Mouse (Mus musculus) limb, embryonic 11.5 days (tissue): ENCODE data around the gene Timm22. TPM values are rescaled to one million over a fixed set of nuclear protein-coding genes. Genes with fewer than 3 reads are reported as not detected.

Experiments
- ATAC-seq: fragments of 200-750 bp; cut with Nextera tagmentation; 2 replicates; pipeline ENCODE4 v1.8.0; 2017; ENCODE audit warnings: low read depth; ENCODE audit not compliant: insufficient number of reproducible peaks, low FRiP score, low TSS enrichment
- DNase-seq: peaks from one replicate; pipeline ENCODE4 v3.0.0-alpha.2; 2015; ENCODE audit warnings: low spot score
- H3K27ac ChIP-seq: fragments of 300-500 bp; sonication (generic); replicated peaks from 2 replicates; pipeline ENCODE4 v1.5.1; 2014; ENCODE audit warnings: low read depth, mild to moderate bottlenecking, low read length
- H3K27me3 ChIP-seq: fragments of 300-500 bp; sonication (generic); 2 replicates; pipeline ENCODE4 v1.6.1; 2014; ENCODE audit warnings: mild to moderate bottlenecking, low read length, mixed read lengths; ENCODE audit not compliant: control insufficient read depth, insufficient read depth
- H3K36me3 ChIP-seq: fragments of 300-500 bp; sonication (generic); 2 replicates; pipeline ENCODE4 v1.6.1; 2014; ENCODE audit warnings: mild to moderate bottlenecking, low read length, moderate library complexity, mixed read lengths; ENCODE audit not compliant: control insufficient read depth, insufficient read depth
- H3K4me1 ChIP-seq: fragments of 300-500 bp; sonication (generic); 2 replicates; pipeline ENCODE4 v1.6.1; 2014; ENCODE audit warnings: low read length, mixed read lengths; ENCODE audit not compliant: control insufficient read depth, insufficient read depth
- H3K4me2 ChIP-seq: fragments of 300-500 bp; sonication (generic); 2 replicates; pipeline ENCODE4 v1.6.1; 2014; ENCODE audit warnings: low read depth, mild to moderate bottlenecking, moderate library complexity; ENCODE audit not compliant: severe bottlenecking
- H3K4me3 ChIP-seq: fragments of 300-500 bp; sonication (generic); 2 replicates; pipeline ENCODE4 v1.5.1; 2014; ENCODE audit warnings: low read depth, low read length
- H3K9ac ChIP-seq: fragments of 300-500 bp; sonication (generic); 2 replicates; pipeline ENCODE4 v1.6.1; 2014; ENCODE audit warnings: mild to moderate bottlenecking, low read length
- H3K9me3 ChIP-seq: fragments of 300-500 bp; sonication (generic); 2 replicates; pipeline ENCODE4 v1.6.1; 2016; ENCODE audit warnings: low read length; ENCODE audit not compliant: control insufficient read depth
- WGBS: fragments of 180-500 bp; shearing (Covaris S2); extraction: QIAGEN DNeasy Blood & Tissue Kit; methylation state at CpG from one replicate; pipeline ENCODE4 v1.1.7; 2014; 5-methylcytosine and 5-hydroxymethylcytosine counted together
- polyA plus RNA-seq: library from polyadenylated mRNA; unstranded; fragments of >200 nt; fragmentation: Nextera tagmentation; extraction: Ambion mirVana; gene quantifications from 2 replicates; pipeline ENCODE4 v1.2.1, GENCODE M21; 2014

The Timm22 gene
- polyA plus RNA-seq, 1 experiment from 2014 or later, result 152 TPM

DNA sequence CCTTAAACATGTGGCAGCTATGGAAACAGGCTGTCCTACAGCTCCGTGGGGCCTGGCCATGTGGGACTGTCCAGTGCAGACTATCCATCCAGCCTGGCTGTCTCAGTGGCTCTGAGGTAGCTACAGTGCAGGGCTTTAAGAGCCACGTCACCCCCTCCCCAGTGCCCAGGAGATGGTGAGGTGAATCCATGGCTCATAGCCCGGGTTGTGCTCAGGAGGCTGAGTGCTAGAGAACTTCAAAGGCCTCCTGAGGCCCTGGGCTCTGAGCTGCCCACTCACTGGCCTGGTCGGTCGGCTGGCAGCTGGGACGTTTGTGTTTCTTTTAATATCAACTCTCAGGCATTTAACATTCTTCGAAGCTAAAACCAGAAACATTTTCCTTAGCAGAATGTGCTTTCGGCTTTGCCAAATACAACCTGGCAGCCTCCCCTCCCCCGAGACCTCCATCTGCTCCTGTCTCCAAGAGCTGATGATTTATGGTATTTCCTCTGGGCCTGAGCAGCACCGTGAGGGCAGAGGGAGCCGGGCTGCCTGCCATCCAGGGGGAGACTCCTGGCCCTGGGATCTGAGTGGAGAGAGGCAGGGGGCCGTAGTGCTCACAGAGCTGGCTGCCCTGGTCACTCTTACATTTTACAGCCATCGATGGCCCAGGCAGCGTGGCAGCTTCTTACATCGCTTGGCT, 42.9 kb downstream of the Timm22 start:
- Histone ChIP-seq H3K9ac (peak overlapping the region; percentile 36; the same call in 1 of the 2 replicates), H3K36me3 (peaks cover 8% of the 10 kb centered on the region), H3K9me3 (no peaks in the 10 kb centered on the region), H3K27ac (peak overlapping the region; percentile 83), H3K4me3 (no peak overlapping the region), H3K27me3 (no peaks in the 10 kb centered on the region), H3K4me1 (peaks cover 54% of the 10 kb centered on the region), H3K4me2 (no peak overlapping the region)
- WGBS, result 13% methylated on average over 15 of the region's 15 CpGs
- DNase-seq, result peak; percentile 71
- peak; percentile 60; the same call in 1 of the 2 replicates for ATAC-seq

DNA sequence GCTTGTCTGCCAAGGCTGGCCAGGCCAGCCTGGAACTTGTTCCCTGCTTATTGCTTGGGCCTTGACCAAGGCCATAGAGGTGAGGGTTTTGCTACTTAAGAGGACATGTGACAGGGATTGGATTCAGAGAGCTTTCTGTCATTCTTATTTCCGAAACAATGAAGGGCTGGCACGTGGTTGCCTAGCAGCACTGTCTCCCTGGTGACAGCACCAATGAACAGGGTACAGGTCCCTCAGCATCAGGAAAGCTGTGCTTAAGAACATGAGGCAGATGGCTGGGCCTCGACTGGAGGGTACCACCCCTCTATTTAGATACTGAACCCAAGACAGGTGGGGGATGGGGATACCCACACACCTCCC, 43.4 kb downstream of the Timm22 start:
- Histone ChIP-seq H3K4me2 (no peak overlapping the region), H3K27me3 (no peaks in the 10 kb centered on the region), H3K27ac (peak overlapping the region; percentile 83), H3K9me3 (no peaks in the 10 kb centered on the region), H3K36me3 (peaks cover 8% of the 10 kb centered on the region), H3K4me3 (no peak overlapping the region), H3K4me1 (peaks cover 51% of the 10 kb centered on the region), H3K9ac (no peak overlapping the region)
- DNase-seq (no peak), ATAC-seq (no peak)
- 36% methylated on average over 3 of the region's 3 CpGs for WGBS

DNA sequence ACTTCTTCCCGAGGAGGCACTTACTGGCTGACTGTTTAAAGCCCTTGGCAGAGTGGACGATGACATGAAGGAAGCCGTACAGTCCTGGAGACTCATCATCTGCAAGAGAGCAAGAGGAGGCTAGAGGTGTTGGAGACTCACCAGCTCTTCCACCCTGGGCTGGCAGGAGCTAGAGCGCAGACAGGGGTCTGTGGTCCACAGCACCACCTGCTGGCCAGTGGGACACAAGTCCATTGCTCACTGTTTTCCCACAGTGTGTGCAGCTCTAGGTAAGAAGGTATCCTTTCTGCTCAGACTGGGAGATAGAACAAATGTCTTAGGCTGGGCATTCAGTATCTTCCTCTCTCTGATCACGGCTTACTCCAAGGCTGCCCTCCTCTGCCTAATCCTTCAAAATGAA, 47.7 kb downstream of the Timm22 start:
- Histone ChIP-seq H3K4me1 (peaks cover 15% of the 10 kb centered on the region), H3K36me3 (peaks cover 12% of the 10 kb centered on the region), H3K4me2 (no peak overlapping the region), H3K9me3 (no peaks in the 10 kb centered on the region), H3K9ac (no peak overlapping the region), H3K4me3 (no peak overlapping the region), H3K27ac (no peak overlapping the region), H3K27me3 (no peaks in the 10 kb centered on the region)
- ATAC-seq, result peak; percentile 31; the same call in 1 of the 2 replicates
- peak; percentile 87 for DNase-seq
- WGBS, result 64% methylated on average over 5 of the region's 5 CpGs

DNA sequence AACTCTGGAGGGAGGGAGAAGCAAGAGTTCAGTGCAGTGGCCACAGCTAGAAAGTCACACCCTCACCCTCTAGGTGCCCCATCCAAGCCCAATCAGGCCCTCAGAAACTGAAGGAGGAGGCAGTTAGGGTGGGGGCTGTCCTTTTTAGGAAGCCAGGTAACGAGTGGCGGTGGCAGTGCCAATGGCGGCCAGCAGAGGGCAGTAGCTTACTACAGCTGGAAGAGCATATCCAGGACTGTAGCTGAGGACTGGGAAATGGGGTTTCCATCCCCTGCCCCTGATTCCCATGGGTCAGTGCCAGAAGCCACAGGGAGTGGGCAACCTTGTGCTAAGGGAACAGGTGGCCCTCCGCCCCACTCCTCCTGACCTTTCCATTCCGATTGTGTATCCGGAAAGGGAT, 49.5 kb downstream of the Timm22 start:
- H3K27ac ChIP-seq, result no peak overlapping the region
- no peaks in the 10 kb centered on the region for H3K9me3 ChIP-seq
- ATAC-seq (0 out of 2 replicates have a peak, but pooled peaks have one; percentile 50), DNase-seq (peak; percentile 95)
- H3K4me3 ChIP-seq, result no peak overlapping the region
- H3K27me3 ChIP-seq, result no peaks in the 10 kb centered on the region
- 0 out of 2 replicates have a peak, but pooled peaks cover 3% of the 10 kb centered on the region for H3K4me1 ChIP-seq
- H3K9ac ChIP-seq, result no peak overlapping the region
- 15% methylated on average over 6 of the region's 6 CpGs for WGBS
- H3K36me3 ChIP-seq, result peaks cover 14% of the 10 kb centered on the region
- H3K4me2 ChIP-seq, result no peak overlapping the region

DNA sequence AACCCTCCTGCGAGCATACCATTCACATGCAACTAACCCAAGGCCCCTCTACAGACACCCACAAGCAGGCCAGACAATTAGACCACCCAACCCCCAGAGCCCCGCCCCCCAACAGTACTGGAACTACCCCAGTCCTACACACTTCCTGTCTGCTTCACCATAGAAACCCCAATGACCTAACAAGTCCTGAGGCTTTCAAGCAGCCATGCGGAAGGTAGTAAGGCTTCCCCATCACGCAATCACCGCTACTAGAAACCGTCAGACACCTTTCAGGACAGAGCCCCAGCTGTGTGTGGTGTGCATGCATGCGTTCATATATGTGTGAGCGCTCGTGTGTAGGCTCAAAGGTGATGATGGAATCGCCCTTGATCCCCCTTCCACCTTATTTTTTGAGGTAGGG, 50.1 kb downstream of the Timm22 start:
- Histone ChIP-seq H3K36me3 (peaks cover 15% of the 10 kb centered on the region), H3K9ac (no peak overlapping the region), H3K4me1 (0 out of 2 replicates have a peak, but pooled peaks cover 6% of the 10 kb centered on the region), H3K27ac (no peak overlapping the region), H3K9me3 (no peaks in the 10 kb centered on the region), H3K27me3 (no peaks in the 10 kb centered on the region), H3K4me3 (no peak overlapping the region), H3K4me2 (no peak overlapping the region)
- WGBS, result 77% methylated on average over 10 of the region's 10 CpGs
- DNase-seq (no peak), ATAC-seq (no peak)

DNA sequence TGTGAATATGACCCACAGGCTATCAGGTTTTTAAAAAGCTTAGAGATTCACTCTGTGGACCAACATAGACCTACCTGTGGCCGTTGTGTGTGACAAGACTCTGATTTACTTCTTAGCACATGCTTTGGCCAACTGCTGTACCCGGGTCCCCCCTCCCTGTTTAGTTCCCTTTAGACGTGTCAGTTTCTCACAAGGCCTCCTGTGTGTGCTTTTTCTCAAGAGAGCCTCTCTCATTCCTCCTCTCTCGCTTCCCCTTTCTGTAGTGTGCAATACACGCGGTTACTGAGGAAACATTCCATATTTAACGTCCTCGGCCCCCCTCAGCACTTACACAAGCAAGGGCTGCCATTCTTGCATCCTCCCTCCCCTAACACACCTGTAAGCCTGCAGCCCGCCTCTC, 52.0 kb downstream of the Timm22 start:
- no peak overlapping the region for H3K27ac ChIP-seq
- WGBS, result 81% methylated on average over 9 of the region's 9 CpGs
- H3K36me3 ChIP-seq, result peaks cover 10% of the 10 kb centered on the region; the same call in 1 of the 2 replicates
- H3K4me1 ChIP-seq, result 0 out of 2 replicates have a peak, but pooled peaks cover 9% of the 10 kb centered on the region
- H3K9me3 ChIP-seq, result no peaks in the 10 kb centered on the region
- ATAC-seq (no peak), DNase-seq (no peak)
- H3K4me3 ChIP-seq, result no peak overlapping the region
- no peaks in the 10 kb centered on the region for H3K27me3 ChIP-seq
- H3K4me2 ChIP-seq, result no peak overlapping the region
- no peak overlapping the region for H3K9ac ChIP-seq

DNA sequence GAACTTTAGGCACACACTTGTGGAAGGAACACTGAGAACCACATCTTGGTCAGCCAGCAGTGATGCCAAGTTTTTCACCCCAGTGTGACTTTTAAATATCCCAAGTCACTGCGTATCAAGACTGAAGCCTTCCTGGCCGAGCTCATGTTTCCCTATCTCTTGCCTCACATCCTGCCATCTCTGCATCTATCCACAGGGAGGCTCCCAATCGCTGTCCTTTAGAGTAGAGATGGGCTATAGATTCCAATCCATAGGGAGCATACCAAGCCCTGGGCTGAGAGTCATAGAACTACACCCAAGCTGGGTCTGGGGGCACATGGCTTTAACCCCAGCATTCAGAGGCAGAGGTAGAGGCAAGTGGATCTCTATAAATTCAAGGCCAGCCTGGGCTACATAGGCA, 52.7 kb downstream of the Timm22 start:
- 68% methylated on average over 3 of the region's 3 CpGs for WGBS
- Histone ChIP-seq H3K9ac (no peak overlapping the region), H3K36me3 (peaks cover 8% of the 10 kb centered on the region; the same call in 1 of the 2 replicates), H3K4me1 (0 out of 2 replicates have a peak, but pooled peaks cover 9% of the 10 kb centered on the region), H3K4me2 (no peak overlapping the region), H3K27me3 (no peaks in the 10 kb centered on the region), H3K4me3 (no peak overlapping the region), H3K9me3 (no peaks in the 10 kb centered on the region), H3K27ac (no peak overlapping the region)
- ATAC-seq, result no peak
- DNase-seq, result no peak

DNA sequence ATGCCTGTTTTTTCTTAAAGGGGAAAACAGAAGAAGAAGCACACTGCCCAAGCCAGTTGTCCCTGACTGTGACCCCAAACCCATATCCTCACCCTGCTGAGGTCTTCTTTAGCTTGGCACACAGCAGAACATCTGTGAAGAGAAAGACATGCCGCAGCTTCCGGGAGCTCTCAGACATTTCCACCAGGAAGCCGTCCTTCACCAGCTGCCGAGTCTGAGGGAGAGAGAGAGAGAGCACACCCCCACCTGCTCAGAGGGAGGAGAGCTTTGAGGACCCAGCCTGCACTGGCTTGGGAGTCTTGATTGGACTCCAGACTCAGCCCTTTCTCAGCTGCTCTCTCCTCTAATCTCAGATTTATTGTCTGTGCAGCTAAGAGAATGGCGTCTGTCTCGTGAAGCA, 54.4 kb downstream of the Timm22 start:
- Histone ChIP-seq H3K4me1 (peaks cover 14% of the 10 kb centered on the region), H3K9ac (no peak overlapping the region), H3K36me3 (peaks cover 6% of the 10 kb centered on the region; the same call in 1 of the 2 replicates), H3K9me3 (no peaks in the 10 kb centered on the region), H3K4me3 (no peak overlapping the region), H3K27me3 (no peaks in the 10 kb centered on the region), H3K27ac (0 out of 2 replicates have a peak overlapping the region, but pooled peaks have one; percentile 14), H3K4me2 (no peak overlapping the region)
- 62% methylated on average over 6 of the region's 6 CpGs for WGBS
- no peak for ATAC-seq
- no peak for DNase-seq
